Mouse (Mus musculus): Measurements from ENCODE around the gene Mst1r.

DNA sequence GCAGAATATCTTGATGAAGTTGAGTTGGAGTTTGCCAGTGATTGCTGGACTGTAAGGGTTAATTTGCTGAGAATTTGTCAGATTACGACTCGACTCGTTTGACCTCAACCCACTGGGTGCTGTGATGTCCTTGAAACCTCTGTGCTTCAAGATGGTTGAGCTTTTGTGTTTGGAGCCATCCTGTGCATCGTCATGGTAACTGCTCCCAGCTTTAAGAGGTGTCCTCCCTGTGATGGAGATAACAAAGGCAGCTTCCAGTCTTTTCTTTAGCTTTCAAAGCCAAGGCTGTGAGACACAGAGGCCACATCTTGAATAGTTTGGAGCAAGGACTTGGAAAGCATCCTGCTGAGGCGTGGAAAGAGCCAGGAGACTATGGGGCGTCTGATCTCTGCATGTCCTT lies 50.5 kb downstream of the Mst1r start:
- no peak for TF ChIP-seq POLR2A (IDR thresholded peaks at IDR 0.05; ENCODE audit: borderline replicate concordance, extremely low read depth, low read depth, low read length)
- TF ChIP-seq CTCF (IDR thresholded peaks at IDR 0.05; ENCODE audit: insufficient read depth, low read length): no peak
